Mouse (Mus musculus) forebrain, embryonic 11.5 days (tissue): ENCODE measurements at regions not wholly inside any gene's neighbourhood (a gene's known extent, or its start where the extent isn't known, plus 50 kb on each side); places are given as distances from the start of the nearest gene placed in this dataset.

Experiments
- ATAC-seq: fragments of 200-750 bp; cut with Nextera tagmentation; replicated peaks from 2 replicates; pipeline ENCODE4 v1.8.0; 2017; ENCODE audit warnings: moderate TSS enrichment; ENCODE audit not compliant: low FRiP score
- DNase-seq: peaks from one replicate; pipeline ENCODE4 v3.0.0-alpha.2; 2017; ENCODE audit warnings: low spot score
- H3K27ac ChIP-seq: fragments of 300-500 bp; sonication (generic); 2 replicates; pipeline ENCODE4 v1.5.1; 2014; ENCODE audit warnings: low read depth, low read length
- H3K27me3 ChIP-seq: fragments of 300-500 bp; sonication (generic); 2 replicates; pipeline ENCODE4 v1.6.1; 2014; ENCODE audit warnings: mild to moderate bottlenecking, low read length, mixed read lengths; ENCODE audit not compliant: control insufficient read depth, insufficient read depth
- H3K36me3 ChIP-seq: fragments of 300-500 bp; sonication (generic); 2 replicates; pipeline ENCODE4 v1.6.1; 2014; ENCODE audit warnings: mild to moderate bottlenecking, low read length, moderate library complexity, mixed read lengths; ENCODE audit not compliant: control insufficient read depth, insufficient read depth
- H3K4me1 ChIP-seq: fragments of 300-500 bp; sonication (generic); replicated peaks from 2 replicates; pipeline ENCODE4 v1.6.1; 2014; ENCODE audit warnings: low read length, mixed read lengths; ENCODE audit not compliant: control insufficient read depth, insufficient read depth
- H3K4me2 ChIP-seq: fragments of 300-500 bp; sonication (generic); 2 replicates; pipeline ENCODE4 v1.6.1; 2014; ENCODE audit warnings: low read depth, mild to moderate bottlenecking, low read length, moderate library complexity, mixed read lengths; ENCODE audit not compliant: severe bottlenecking
- H3K4me3 ChIP-seq: fragments of 300-500 bp; sonication (generic); 2 replicates; pipeline ENCODE4 v1.5.1; 2014; ENCODE audit warnings: low read depth, low read length
- H3K9ac ChIP-seq: fragments of 300-500 bp; sonication (generic); 2 replicates; pipeline ENCODE4 v1.6.1; 2014; ENCODE audit warnings: low read length
- H3K9me3 ChIP-seq: fragments of 300-500 bp; sonication (generic); 2 replicates; pipeline ENCODE4 v1.6.1; 2016; ENCODE audit warnings: low read length, mixed read lengths; ENCODE audit not compliant: control insufficient read depth
- WGBS: fragments of 180-500 bp; shearing (Covaris S2); extraction: QIAGEN DNeasy Blood & Tissue Kit; methylation state at CpG from one replicate; pipeline ENCODE4 v1.1.7; 2014; 5-methylcytosine and 5-hydroxymethylcytosine counted together

- DNase-seq: no peak
- Histone ChIP-seq H3K9ac (no peak overlapping the region), H3K9me3 (no peaks in the 10 kb centered on the region), H3K27me3 (no peaks in the 10 kb centered on the region), H3K4me2 (no peak overlapping the region), H3K4me3 (no peak overlapping the region), H3K4me1 (no peaks in the 10 kb centered on the region), H3K36me3 (no peaks in the 10 kb centered on the region), H3K27ac (no peak overlapping the region)
- no peak for ATAC-seq
- WGBS: 87% methylated on average over 23 of the region's 23 CpGs
These were observed 64.4 kb upstream of the Hdac4 start for GRCm38 (mm10) chr1:92259715-92260392.

GRCm38 (mm10) chr1:92258026-92258425 is 62.5 kb upstream of the Hdac4 start:
- H3K27ac ChIP-seq: no peak overlapping the region
- no peaks in the 10 kb centered on the region for H3K4me1 ChIP-seq
- no peaks in the 10 kb centered on the region for H3K9me3 ChIP-seq
- DNase-seq (no peak), ATAC-seq (no peak)
- no peaks in the 10 kb centered on the region for H3K36me3 ChIP-seq
- no peak overlapping the region for H3K9ac ChIP-seq
- H3K4me3 ChIP-seq: no peak overlapping the region
- H3K4me2 ChIP-seq: no peak overlapping the region
- no peaks in the 10 kb centered on the region for H3K27me3 ChIP-seq

- WGBS: 76% methylated on average over 8 of the region's 8 CpGs
- no peaks in the 10 kb centered on the region for H3K9me3 ChIP-seq
- no peaks in the 10 kb centered on the region for H3K36me3 ChIP-seq
- H3K9ac ChIP-seq: no peak overlapping the region
- DNase-seq: no peak
- H3K27me3 ChIP-seq: no peaks in the 10 kb centered on the region
- no peak for ATAC-seq
- no peak overlapping the region for H3K4me2 ChIP-seq
- H3K4me1 ChIP-seq: no peaks in the 10 kb centered on the region
- no peak overlapping the region for H3K4me3 ChIP-seq
- no peak overlapping the region for H3K27ac ChIP-seq
These were observed 57.6 kb upstream of the Hdac4 start for GRCm38 (mm10) chr1:92253086-92253485.

- Histone ChIP-seq H3K9me3 (no peaks in the 10 kb centered on the region), H3K4me1 (no peaks in the 10 kb centered on the region), H3K4me2 (no peak overlapping the region), H3K4me3 (no peak overlapping the region), H3K36me3 (no peaks in the 10 kb centered on the region), H3K27ac (no peak overlapping the region), H3K27me3 (no peaks in the 10 kb centered on the region), H3K9ac (no peak overlapping the region)
- ATAC-seq (no peak), DNase-seq (no peak)
- WGBS: 82% methylated on average over 10 of the region's 10 CpGs
These were observed 55.3 kb upstream of the Hdac4 start for GRCm38 (mm10) chr1:92250594-92251463.
